Mouse (Mus musculus): ENCODE data around the gene Rpap3. TPM values are rescaled to one million over a fixed set of nuclear protein-coding genes. Genes with fewer than 3 reads are reported as not detected.

Rpap3 gene
- total RNA-seq, 2 experiments from 2014 or later, result 20.7 to 46.6 TPM

DNA sequence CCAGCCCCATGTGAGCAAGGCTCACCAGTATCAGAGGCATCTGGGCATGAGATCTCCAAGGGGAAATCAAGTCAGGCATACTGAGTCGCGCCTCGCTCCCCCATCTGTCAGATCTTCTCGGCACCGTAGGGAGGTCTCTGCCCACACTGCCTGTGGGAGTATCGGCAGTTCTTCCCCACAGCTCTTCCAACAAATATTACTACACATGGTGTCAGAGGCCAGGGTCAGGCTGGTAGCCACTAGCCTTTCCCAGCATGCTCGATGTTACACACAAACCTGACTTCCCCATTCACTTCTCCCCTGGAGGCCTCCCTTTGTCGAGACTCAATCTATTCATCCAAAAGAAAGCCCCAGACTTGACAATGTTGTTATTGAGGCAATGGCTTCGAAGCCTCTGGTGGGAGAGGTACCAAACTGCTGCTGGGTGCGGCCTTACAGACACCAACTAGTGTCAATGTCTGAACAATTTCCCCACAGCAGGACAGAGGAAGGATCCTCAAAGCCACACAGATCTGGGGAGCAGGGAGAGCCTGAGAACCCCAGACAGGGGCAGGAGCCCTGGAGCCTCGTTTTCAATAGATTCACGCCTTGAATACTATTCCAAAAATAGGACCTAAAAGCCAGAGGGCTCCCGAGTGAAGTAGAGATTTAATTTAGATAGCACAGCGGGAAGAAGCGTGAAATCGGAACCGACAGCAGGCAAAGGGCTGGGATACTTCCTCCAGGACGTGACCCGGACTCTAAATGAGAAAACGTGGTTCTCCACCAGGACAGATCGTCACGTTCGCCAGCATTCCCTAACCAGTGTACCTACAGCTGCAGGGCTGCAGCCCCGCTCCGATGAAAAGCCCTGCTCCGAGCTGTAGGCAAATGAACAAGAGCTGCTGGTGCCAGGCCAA lies 47.5 kb downstream of the Rpap3 start:
- ATAC-seq (replicated peaks; ENCODE audit: poor library complexity), result no peak; the same call in 1 of the 2 replicates

DNA sequence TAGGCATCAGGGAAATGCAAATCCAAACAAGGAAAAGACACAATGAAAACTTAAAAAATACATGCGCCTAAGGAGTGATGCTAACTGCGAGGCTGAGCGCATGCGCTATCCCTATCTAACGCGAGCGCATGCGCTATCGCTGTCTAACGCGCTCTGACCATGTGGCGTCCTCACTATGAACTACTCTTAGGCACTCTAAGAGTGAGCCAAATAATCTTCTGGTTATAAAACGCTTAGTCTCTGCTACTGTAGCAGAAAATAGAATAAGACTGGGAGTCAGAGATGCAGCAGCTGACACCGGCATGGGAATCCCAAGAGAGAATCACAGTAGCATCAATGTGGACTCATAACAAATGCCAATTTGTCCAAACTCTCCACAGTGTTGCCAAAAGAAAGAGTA lies 48.2 kb downstream of the Rpap3 start:
- ATAC-seq (replicated peaks; ENCODE audit: poor library complexity), result no peak

DNA sequence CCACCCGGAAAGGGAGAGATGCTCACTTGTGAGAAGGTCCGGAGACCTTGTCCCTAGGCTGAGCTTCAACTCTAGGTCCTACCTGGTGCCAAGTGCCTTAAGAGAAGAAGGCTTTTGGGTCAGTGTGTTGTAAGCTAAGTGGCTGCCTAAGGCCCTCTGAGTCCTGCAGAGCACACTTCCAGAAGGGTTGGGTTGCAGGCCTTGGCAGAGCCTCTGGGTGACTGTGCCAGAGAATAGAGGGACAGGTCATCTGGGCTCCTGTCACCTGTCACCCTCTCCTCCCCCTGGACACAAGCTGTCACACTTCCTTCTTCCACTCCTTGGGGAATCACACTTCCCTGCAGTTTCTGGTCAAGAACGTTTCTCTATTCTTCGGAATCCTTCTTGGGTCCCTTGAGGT lies 55.9 kb downstream of the Rpap3 start:
- ATAC-seq (replicated peaks; ENCODE audit: poor library complexity), result no peak

DNA sequence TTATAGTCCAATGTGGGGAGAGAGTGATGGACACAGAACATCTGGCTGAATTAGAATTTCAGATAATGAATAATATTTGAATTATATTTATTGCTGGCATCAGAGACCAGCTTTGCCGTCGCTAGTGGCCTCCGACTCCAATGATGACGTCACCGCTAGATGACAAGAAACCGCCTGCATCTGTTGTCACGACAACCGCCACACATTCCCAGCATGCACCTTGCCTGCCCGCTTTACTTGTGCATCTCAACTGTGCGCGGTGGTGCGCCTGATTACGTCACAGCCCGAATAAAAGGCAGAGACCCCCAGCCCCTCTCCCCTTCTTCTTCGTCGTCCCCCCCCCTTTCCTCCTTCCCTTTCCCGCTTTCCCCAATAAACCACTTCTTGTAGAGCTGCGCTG lies 57.4 kb downstream of the Rpap3 start:
- ATAC-seq (replicated peaks; ENCODE audit: poor library complexity), result no peak

DNA sequence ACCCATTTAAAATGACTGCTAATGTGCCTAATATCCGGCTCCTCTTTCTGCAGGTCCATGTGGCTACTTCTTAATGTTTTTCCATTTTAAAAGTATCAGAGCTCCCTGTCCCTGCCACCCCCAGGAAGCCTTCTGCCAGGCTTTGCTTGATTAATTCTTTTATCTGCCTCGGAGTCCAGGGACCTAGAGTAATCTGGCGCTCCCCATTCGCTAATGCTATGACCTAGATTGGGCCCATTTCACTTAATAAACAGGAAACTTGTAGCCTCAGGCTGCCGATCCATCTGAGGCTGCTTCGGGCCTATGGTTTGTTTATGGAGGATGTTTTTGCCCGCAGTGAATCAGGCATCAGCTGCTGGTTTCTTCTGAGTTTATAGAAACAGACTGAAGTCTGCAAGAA lies 59.2 kb downstream of the Rpap3 start:
- ATAC-seq (replicated peaks; ENCODE audit: poor library complexity), result no peak

DNA sequence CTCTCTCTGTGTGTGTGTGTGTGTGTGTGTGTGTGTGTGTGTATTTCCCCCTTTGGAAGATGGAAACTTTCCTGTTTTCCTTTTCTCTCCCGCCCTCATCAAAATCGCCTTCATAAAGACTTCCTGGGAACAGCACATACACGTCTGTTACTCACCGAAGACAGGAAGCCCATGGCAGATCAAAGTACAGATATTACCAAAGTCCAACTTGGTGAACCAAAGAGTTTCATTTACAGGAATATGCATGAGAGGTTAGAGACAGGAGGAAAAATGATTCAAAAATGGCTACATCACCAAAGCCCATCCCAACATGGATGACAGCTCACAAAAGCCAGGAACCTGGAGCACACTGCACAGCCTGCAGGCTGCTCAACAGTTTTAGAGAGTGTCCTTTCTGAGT lies 61.6 kb downstream of the Rpap3 start:
- no peak for ATAC-seq (replicated peaks; ENCODE audit: poor library complexity)

Other genes starting within 250 kb of the Rpap3 start
- 0.46 and 0.86 TPM in 2 replicates for gene Endou, start 25.5 kb upstream of the Rpap3 start, total RNA-seq (2015)
- 1.7 and 2.3 TPM in 2 replicates for gene Endou, start 25.5 kb upstream of the Rpap3 start, total RNA-seq (2017)
- gene Rapgef3, start 62.1 kb upstream of the Rpap3 start, total RNA-seq (2015), result 4.0 and 4.5 TPM in 2 replicates
- 11.7 and 12.0 TPM in 2 replicates for gene Rapgef3, start 62.1 kb upstream of the Rpap3 start, total RNA-seq (2017)
- 83.0 and 94.4 TPM in 2 replicates for gene Slc48a1, start 72.7 kb upstream of the Rpap3 start, total RNA-seq (2015)
- gene Slc48a1, start 72.7 kb upstream of the Rpap3 start, total RNA-seq (2017), result 62.7 and 70.0 TPM in 2 replicates
- 22.1 and 29.2 TPM in 2 replicates for gene Hdac7, start 138.7 kb upstream of the Rpap3 start, total RNA-seq (2015)
- 12.6 and 14.0 TPM in 2 replicates for gene Hdac7, start 138.7 kb upstream of the Rpap3 start, total RNA-seq (2017)
- gene Vdr, start 204.8 kb upstream of the Rpap3 start, total RNA-seq (2015), result 5.3 and 7.9 TPM in 2 replicates
- gene Vdr, start 204.8 kb upstream of the Rpap3 start, total RNA-seq (2017), result 1.7 and 1.9 TPM in 2 replicates

Data from megakaryocyte progenitor cell, adult 5-6 weeks (primary cell).